Mouse (Mus musculus) layer of hippocampus, adult 2 months (tissue): ENCODE measurements around the gene Bag5. TPM values are rescaled to one million over a fixed set of nuclear protein-coding genes. Genes with fewer than 3 reads are reported as not detected.

Experiments used
- DNase-seq, 2 experiments: peaks; one replicate each; pipeline ENCODE4 v3.0.0; 2022; ENCODE audit warnings: low spot score in 2 of 2
- H3K27ac ChIP-seq: fragments of 200-600 bp; 2 replicates; pipeline ENCODE4 v1.8.1; 2022
- H3K4me3 ChIP-seq: fragments of 200-600 bp; 2 replicates; pipeline ENCODE4 v1.8.1; 2022; ENCODE audit warnings: mild to moderate bottlenecking
- CTCF ChIP-seq: fragments of 200-600 bp; conservative IDR thresholded peaks from 2 replicates; pipeline ENCODE4 v1.8.1; 2022; ENCODE audit warnings: antibody characterized with exemption, mild to moderate bottlenecking, moderate library complexity
- total RNA-seq, 2 experiments: library from RNA; stranded (reverse); gene quantifications; 2 replicates each; pipeline ENCODE4 v1.2.3; 2021

The Bag5 gene
- total RNA-seq, 2 experiments from 2014 or later = 50.6 to 50.9 TPM

DNA sequence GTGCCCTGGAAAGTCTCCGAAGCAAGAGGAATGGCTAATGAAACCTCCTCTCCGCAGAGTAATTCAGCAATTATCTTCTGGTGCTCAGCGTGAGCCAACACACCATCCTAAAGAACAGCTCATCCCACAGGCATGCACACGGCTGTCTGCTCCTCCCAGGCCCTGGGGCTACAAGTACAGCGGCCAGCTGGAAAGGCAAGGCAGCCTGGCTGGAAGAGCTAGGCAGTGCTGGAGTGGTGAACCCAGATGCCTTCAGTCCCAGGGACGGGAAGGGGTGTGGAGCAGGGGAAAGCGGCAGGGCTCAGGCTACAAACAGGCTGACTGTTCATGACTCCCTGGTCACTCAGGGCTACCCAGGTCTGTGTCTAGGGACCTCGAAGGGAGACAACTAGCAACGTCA lies 8.4 kb downstream of the Bag5 start:
- DNase-seq = no peak
- H3K27ac ChIP-seq = peak overlapping the region; percentile 76
- no peak overlapping the region for H3K4me3 ChIP-seq
- no peak for TF ChIP-seq CTCF

DNA sequence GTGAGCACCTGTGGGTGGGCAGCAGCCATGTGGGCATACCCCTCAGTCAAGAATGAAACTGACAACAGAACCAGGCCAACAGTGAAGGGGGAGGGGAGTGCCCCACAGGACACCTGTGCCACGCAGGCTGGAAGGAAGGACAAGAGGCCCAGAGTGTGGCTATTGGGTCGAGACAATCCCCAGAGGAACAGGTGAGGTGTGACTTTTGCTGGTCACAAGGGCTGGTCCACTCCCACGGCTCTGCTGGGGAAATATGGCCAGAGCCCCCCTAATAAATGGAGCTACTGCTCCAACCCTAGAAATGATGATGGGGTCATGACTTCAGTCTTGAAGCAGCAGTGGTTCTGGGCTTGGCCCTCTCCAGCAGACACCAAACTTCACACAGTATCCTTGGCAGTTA lies 9.8 kb downstream of the Bag5 start:
- Histone ChIP-seq H3K4me3 (no peak overlapping the region), H3K27ac (no peak overlapping the region)
- TF ChIP-seq CTCF = no peak
- DNase-seq = no peak

DNA sequence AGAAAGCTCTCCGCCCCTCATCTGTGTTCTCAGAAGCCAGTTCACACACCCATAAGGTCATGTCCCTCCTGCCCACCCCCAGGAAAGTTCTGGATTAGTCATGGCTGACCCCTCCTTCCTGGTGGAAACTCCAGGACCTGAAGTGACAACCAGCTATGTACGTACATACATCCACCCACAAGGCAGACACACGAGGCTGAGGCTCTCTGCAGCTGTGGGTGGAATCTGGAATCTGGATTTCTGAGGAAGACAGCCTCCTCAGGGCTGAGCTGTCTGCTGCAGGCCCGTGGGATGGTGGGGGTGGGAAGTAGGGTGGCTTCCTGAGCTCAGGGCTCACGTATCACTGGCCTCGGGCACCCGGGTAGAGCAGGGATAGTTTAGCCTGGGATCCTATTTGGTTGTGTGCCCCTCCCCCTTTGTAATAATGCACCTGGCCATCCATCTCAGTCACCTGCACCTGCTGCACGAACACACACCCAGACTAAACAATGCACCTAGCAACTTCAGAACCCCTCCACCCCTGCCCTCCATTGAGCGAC lies 12.1 kb downstream of the Bag5 start:
- H3K27ac ChIP-seq = no peak overlapping the region
- no peak for DNase-seq
- no peak overlapping the region for H3K4me3 ChIP-seq
- TF ChIP-seq CTCF = no peak

DNA sequence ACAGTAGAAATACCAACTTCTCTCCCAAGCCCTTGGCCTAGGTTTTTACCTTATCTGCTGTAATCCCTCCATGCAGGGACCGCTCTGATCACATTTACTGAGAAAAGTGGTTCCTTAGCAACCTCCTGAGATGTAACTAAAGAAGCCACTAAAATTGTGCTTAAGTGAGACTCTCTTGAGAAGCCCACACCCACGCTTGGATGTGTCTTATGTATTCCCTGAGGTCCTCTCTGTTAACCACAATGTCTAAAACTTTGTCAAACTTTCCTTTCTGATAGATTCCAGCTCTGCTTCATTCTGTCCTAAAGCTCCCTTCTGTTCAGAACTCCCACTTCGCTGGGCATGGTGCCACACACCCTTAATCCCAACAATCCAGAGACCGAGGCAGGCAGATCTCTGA lies 13.5 kb downstream of the Bag5 start:
- Histone ChIP-seq H3K4me3 (no peak overlapping the region), H3K27ac (no peak overlapping the region)
- TF ChIP-seq CTCF = no peak
- no peak for DNase-seq

DNA sequence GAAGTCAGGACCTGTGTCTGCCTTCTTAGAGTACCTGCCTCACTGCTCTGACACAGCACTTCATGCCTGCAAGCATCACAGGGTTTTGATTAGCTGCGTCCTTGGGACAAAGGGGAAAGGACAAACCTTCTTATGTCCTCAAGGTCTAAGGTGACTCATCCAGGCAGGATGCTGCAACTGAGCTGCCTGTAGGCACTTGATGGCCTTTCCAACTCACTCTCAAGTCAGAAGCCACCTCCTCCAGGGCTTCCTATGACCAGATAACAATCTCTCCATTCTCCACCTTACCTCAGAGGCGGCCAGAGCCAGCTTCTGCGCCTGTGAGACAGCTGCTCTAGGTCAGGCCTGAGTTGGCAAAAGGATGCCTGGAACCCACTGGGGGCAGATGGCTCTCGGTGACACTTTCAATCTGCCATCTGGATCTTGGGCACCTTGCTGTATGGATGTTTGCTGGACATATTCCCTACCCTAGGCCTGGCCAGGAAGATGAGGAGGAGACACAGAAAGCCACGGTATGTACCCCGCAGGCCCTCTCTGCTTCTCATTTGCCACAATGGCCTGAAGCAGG lies 14.6 kb downstream of the Bag5 start:
- no peak for DNase-seq
- no peak overlapping the region for H3K27ac ChIP-seq
- no peak for TF ChIP-seq CTCF
- H3K4me3 ChIP-seq = no peak overlapping the region

DNA sequence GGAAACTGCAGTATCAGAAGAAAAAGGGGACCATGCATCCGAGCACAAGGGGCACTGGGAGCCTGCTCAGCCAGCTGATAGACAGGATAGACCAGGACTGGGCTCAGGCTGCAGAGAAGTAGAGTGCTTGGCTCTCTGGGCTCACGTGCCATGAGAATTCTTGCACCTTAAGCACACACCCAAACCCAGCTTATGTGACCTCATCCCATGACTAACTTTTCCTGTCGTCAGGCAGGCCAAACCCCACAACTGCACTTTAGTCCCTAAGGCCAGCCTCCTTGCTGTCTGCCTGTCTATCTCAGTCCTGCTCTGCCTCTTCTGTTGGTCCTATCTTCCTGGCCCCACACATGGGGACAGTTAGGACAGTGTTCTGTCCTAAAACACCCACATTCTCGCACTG lies 15.3 kb downstream of the Bag5 start:
- DNase-seq = no peak
- Histone ChIP-seq H3K4me3 (no peak overlapping the region), H3K27ac (no peak overlapping the region)
- TF ChIP-seq CTCF = no peak

DNA sequence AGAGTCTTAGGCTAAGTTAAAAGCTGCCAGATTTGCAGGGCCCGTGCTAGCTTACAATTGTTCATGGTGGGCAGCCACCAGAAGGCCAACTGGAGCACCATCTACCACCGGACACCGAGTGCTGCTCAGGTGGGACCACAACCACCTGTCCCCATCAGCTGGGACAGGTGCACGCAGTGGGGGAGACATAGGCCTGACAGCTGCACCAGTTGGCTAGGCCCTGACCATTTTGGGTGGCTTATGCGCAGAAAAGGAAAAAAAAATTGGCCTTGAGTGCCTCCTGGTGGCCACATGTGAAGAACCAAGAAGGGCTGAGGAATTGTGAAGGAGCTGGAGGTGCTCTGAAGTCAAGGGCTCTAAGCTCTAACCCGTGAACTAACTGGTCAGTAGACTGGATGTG lies 16.8 kb downstream of the Bag5 start:
- TF ChIP-seq CTCF = peak; percentile 90
- peak; percentile 74 to 76 for DNase-seq
- Histone ChIP-seq H3K4me3 (no peak overlapping the region), H3K27ac (peak overlapping the region; percentile 94)

DNA sequence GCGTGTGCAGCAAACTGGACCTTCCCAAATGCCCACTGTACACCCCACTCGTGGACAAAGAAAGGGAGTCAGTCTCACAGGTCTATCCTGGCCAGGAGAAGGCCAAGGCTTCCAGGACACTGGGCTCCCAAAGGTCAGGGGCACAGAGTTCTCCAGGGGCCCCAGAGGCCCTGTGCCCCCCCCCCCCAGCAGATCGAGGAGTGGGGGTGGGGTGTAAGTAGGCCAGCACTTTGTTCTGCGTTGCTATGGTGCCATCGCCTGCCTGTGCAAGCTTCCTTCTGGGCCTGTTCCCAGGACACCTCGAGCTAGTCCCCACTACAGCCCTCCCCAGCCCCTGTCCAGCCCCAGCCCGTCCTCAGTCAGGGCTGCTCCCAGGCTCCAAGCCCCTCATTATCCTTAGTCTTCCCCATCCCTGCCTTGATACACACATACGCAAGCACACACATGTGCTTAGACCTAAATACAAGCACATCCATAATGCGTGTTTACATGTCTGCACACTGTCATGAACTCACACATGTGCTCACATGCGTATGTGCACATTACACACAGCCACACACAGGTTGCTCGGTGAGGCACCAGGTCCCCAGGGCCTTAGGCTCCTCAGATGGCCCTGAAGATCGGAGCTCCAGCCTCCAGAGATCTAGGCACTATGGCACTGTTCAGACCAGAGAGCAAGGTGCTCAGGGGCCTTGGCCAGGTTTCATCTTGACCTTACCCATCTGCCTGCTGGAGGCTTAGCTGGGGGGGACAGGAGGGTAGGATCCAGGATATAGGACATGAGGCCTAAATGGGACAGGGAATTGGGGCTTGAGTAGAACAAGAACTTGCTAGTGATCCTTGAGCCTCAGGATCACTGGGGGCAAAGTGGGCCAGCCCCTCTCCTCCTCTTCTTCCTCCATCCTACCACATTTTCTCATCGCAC lies 17.9 kb downstream of the Bag5 start:
- Histone ChIP-seq H3K4me3 (no peak overlapping the region; the same call in 1 of the 2 replicates), H3K27ac (peak overlapping the region; percentile 94)
- no peak for TF ChIP-seq CTCF
- peak; percentile 62 to 72 for DNase-seq

DNA sequence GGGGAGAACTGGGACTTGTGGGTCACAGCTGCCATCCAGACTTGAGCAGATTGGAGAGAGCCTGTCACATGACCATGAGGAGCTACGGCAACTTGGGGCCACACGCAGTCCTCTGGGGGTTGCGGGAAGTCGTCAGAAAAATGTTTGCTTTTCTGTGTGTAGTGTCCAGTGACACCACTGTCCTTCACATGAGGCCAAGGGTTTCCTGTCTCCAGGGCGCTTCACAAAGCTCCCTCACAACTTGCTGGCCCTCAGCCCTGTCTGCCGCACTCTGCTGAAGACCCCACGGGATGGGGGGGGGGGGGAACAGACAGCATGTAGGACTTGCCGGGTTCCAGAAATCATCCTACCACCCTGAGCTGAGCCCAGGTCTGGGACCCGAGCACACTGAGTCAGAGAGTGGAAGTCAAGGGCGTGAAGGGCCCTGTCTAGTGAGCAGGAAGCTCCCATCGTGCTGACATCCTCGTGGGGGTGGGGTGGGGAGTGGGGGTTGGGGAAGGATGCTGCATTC lies 18.7 kb downstream of the Bag5 start:
- no peak for DNase-seq
- Histone ChIP-seq H3K27ac (peak overlapping the region; percentile 94), H3K4me3 (no peak overlapping the region; the same call in 1 of the 2 replicates)
- no peak for TF ChIP-seq CTCF

DNA sequence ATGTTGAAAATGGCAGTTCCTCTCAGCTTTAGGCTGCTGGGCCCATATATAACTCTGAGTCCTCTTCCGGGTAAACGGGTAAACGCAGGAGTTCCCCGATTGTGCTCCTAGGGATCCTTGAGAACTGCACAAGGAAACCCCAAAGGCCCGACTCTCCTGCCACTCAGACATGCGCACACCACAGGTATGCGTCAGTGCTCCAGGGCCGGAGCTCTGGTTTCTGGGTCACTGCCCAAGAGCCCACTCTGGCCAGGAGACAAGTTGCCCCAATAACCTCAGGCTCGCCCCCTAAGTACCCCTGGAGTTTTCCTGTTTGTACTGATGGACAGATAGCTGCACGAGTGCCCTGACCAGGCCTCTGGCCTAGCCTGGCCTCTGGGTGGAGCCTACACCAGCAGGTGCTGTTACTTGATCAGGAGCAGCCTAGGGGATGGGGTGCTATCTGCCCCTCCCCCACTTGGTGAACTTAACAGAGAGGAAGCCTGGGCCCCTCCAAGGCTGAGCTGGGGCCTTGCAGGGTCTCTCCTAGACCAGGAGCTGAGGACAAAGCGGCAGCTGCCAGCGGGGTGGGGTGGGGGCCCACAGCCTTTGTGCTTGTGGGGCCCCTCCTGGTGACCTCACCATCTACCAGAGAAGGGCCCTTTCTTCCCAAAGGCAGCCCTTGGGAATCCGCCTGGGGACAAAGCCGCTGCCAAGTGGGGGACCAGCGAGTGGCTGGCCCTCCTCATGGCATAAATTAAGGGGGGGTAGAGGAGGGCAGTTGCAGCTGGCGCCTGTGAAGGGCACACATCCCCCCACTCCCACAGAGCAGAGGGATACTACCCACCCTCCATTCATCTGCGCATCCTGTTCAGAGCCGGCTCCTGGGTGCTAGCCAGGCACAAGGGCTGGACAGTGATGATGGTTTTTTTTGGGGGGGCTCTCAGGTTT lies 19.5 kb downstream of the Bag5 start:
- TF ChIP-seq CTCF = no peak
- DNase-seq = peak; percentile 76 to 88
- H3K27ac ChIP-seq = peak overlapping the region; percentile 94

DNA sequence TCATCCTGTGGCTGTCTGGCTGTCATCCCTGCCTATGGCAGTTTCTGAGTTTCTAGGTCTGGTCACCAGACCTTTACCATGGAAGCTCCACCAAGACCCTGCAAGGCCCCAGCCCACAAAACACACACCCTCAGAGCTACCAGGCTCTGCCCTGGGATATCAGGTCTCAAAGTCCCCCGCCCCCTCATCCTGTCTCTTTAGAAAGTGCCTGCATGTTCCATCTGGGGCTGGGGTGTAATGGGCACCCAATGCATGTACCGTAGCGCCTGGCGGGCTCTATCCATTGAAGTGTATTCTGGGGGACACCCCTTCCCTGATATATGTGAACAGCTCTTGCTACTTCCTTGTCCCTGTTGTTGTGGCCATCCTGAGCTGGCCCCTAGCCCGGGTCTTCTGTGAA lies 20.2 kb downstream of the Bag5 start:
- Histone ChIP-seq H3K27ac (peak overlapping the region; percentile 94), H3K4me3 (no peak overlapping the region)
- no peak for TF ChIP-seq CTCF
- no peak for DNase-seq

More for the DNA sequence above, 19.5 kb downstream of the Bag5 start:
- no peak overlapping the region; the same call in 1 of the 2 replicates for H3K4me3 ChIP-seq

DNA sequence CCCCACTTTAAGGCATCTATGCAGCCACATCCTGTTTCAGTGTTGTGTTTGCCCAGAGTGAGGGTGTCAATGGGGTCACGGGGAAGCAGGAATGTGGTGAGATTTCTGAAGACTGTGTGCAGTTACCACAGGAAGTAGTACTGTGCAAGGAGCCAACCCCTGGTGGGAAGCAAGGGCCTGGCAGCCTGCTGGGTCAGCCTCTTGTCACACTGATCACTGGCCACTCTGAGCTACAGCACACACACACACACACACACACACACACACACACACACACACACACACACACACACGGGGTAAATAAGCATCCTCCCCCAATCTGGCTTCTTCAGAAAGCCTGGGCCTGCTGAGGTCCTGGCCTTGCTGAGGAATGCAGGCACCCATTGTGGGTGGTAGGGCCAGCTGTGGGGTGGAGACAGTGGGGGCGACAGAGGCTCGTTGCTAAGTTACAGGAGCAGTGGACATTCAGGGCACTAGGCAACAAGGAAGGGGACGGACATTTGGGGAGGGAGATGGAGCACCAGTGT lies 21.6 kb downstream of the Bag5 start:
- peak; percentile 24; the same call in 1 of the 2 replicates for TF ChIP-seq CTCF
- Histone ChIP-seq H3K27ac (peak overlapping the region; percentile 94), H3K4me3 (no peak overlapping the region)
- DNase-seq = no peak
